Mouse (Mus musculus) spleen, postnatal 10 days (tissue): ENCODE data around the gene Nav3.

Source experiments
- DNase-seq, 2 experiments: peaks; one replicate each; pipeline ENCODE4 v3.0.0; 2021 to 2022; ENCODE audit warnings: low spot score in 2 of 2

The Nav3 gene

GRCm38 (mm10) chr10:110192881-110193280, 263.1 kb downstream of the Nav3 start:
- DNase-seq: no peak

GRCm38 (mm10) chr10:110192026-110192805, 263.8 kb downstream of the Nav3 start:
- DNase-seq: no peak

GRCm38 (mm10) chr10:110186242-110186641, 269.8 kb downstream of the Nav3 start:
- DNase-seq: no peak

- no peak for DNase-seq
Observed at GRCm38 (mm10) chr10:110175874-110176273, 280.1 kb downstream of the Nav3 start.

- DNase-seq: no peak
Observed at GRCm38 (mm10) chr10:110169416-110169815, 286.6 kb downstream of the Nav3 start.

GRCm38 (mm10) chr10:110168892-110169291, 287.1 kb downstream of the Nav3 start:
- no peak for DNase-seq

GRCm38 (mm10) chr10:110162596-110162995, 293.4 kb downstream of the Nav3 start:
- no peak for DNase-seq

- DNase-seq: no peak
Observed at GRCm38 (mm10) chr10:110160894-110161293, 295.1 kb downstream of the Nav3 start.

- no peak for DNase-seq
Observed at GRCm38 (mm10) chr10:110159548-110159947, 296.5 kb downstream of the Nav3 start.

GRCm38 (mm10) chr10:110158122-110158521, 297.9 kb downstream of the Nav3 start:
- DNase-seq: no peak

GRCm38 (mm10) chr10:110156412-110156811, 299.6 kb downstream of the Nav3 start:
- DNase-seq: no peak

- DNase-seq: no peak
Observed at GRCm38 (mm10) chr10:110155494-110155893, 300.5 kb downstream of the Nav3 start.

GRCm38 (mm10) chr10:110154873-110155237, 301.1 kb downstream of the Nav3 start:
- no peak for DNase-seq

GRCm38 (mm10) chr10:110154001-110154872, 301.8 kb downstream of the Nav3 start:
- DNase-seq: no peak

- DNase-seq: no peak
Observed at GRCm38 (mm10) chr10:110120572-110120971, 335.4 kb downstream of the Nav3 start.

GRCm38 (mm10) chr10:110117341-110117740, 338.7 kb downstream of the Nav3 start:
- no peak for DNase-seq

GRCm38 (mm10) chr10:110112669-110113458, 343.1 kb downstream of the Nav3 start:
- DNase-seq: no peak

GRCm38 (mm10) chr10:110103255-110103654, 352.7 kb downstream of the Nav3 start:
- DNase-seq: no peak

GRCm38 (mm10) chr10:110102231-110102630, 353.8 kb downstream of the Nav3 start:
- DNase-seq: no peak

GRCm38 (mm10) chr10:110094433-110094832, 361.6 kb downstream of the Nav3 start:
- no peak for DNase-seq

- DNase-seq: no peak
Observed at GRCm38 (mm10) chr10:110088444-110089061, 367.5 kb downstream of the Nav3 start.

GRCm38 (mm10) chr10:110085903-110086302, 370.1 kb downstream of the Nav3 start:
- no peak for DNase-seq
